Mouse (Mus musculus) bone marrow, adult 2 months (tissue): ENCODE data around the gene Nup205. TPM values are rescaled to one million over a fixed set of nuclear protein-coding genes. Genes with fewer than 3 reads are reported as not detected.
"Not testable (repeated sequence)": the region's sequence is repeated elsewhere in the genome, so short reads cannot be mapped to it uniquely, and the experiment has no call there.

ENCODE experiments used
- H3K27ac ChIP-seq: fragments of 200-500 bp; 2 replicates; pipeline ENCODE4 v1.5.1; 2012; ENCODE audit warnings: low read depth, mild to moderate bottlenecking, control low read depth, inconsistent platforms, low read length; ENCODE audit not compliant: control insufficient read depth, poor library complexity, insufficient read depth
- H3K4me1 ChIP-seq: fragments of 200-500 bp; 2 replicates; pipeline ENCODE4 v1.6.1; 2011; ENCODE audit warnings: low read length; ENCODE audit not compliant: control insufficient read depth, insufficient read depth
- H3K4me3 ChIP-seq: fragments of 200-500 bp; replicated peaks from 2 replicates; pipeline ENCODE3; 2011; ENCODE audit warnings: mild to moderate bottlenecking, low read depth, low read length, control low read depth; ENCODE audit not compliant: control insufficient read depth
- CTCF ChIP-seq: fragments of 200-500 bp; IDR thresholded peaks from 2 replicates; pipeline ENCODE4 v1.5.1; 2011; ENCODE audit warnings: low read length, control low read depth; ENCODE audit not compliant: control insufficient read depth, insufficient read depth
- POLR2A ChIP-seq: fragments of 200-500 bp; IDR thresholded peaks from 2 replicates; pipeline ENCODE4 v1.6.1; 2011; ENCODE audit warnings: low read depth, mild to moderate bottlenecking, control low read depth, low read length, borderline replicate concordance; ENCODE audit not compliant: control insufficient read depth
- WGBS: fragments of 180-500 bp; shearing (Covaris S2); methylation state at CpG from one replicate; pipeline ENCODE4 v1.1.7; 2018; 5-methylcytosine and 5-hydroxymethylcytosine counted together
- polyA plus RNA-seq: library from polyadenylated mRNA; stranded (reverse); fragments of >200 nt; gene quantifications from 2 replicates; pipeline ENCODE4 v1.2.4, GENCODE M21; 2011; ENCODE audit warnings: low replicate concordance; ENCODE audit not compliant: missing spikeins, insufficient read depth, insufficient read length

The Nup205 gene
- polyA plus RNA-seq, 1 experiment = 19.0 TPM

GRCm38 (mm10) chr6:35147726-35148422, 29.3 kb upstream of the Nup205 start:
- peaks cover 2% of the 10 kb centered on the region; the same call in 1 of the 2 replicates for H3K4me1 ChIP-seq
- TF ChIP-seq CTCF (no peak), POLR2A (no peak)
- H3K4me3 ChIP-seq = no peak overlapping the region
- 65% methylated on average over 3 of the region's 3 CpGs for WGBS
- no peak overlapping the region for H3K27ac ChIP-seq

DNA sequence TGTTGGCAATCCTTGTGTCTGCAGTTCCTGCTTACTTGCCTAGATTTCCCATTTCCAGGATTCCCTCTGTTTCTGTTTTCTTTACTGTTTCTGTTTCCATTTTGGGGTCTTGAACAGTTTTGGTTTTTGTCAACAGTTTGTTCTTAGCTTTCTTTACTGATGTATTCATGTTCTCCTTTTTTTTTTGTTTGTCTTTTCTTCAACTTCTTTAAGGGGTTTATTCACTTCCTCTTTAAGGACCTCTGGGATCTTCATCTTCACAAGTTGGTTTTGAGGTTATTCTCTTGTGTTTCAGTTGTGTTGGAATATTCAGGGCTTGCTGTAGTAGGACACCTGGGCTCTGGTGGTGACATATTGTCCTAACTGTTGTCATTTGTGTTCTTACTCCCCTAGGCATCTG, 22.7 kb upstream of the Nup205 start:
- Histone ChIP-seq H3K4me3 (no peak overlapping the region), H3K4me1 (no peaks in the 10 kb centered on the region; the same call in 1 of the 2 replicates), H3K27ac (no peak overlapping the region)
- TF ChIP-seq POLR2A (no peak), CTCF (no peak)

- no peak overlapping the region for H3K4me3 ChIP-seq
- H3K4me1 ChIP-seq = no peaks in the 10 kb centered on the region
- no peak for TF ChIP-seq POLR2A
- no peak for TF ChIP-seq CTCF
- WGBS = 72% methylated on average over 4 of the region's 4 CpGs
- no peak overlapping the region for H3K27ac ChIP-seq
These were observed 8.0 kb upstream of the Nup205 start for GRCm38 (mm10) chr6:35169250-35169649.

GRCm38 (mm10) chr6:35172028-35172427, 5.2 kb upstream of the Nup205 start:
- not testable (repeated sequence) for H3K27ac ChIP-seq, H3K4me1 ChIP-seq, H3K4me3 ChIP-seq
- WGBS = 60% methylated on average over 3 of the region's 3 CpGs

GRCm38 (mm10) chr6:35173181-35173580, 4.0 kb upstream of the Nup205 start:
- TF ChIP-seq POLR2A (no peak), CTCF (no peak)
- H3K4me1 ChIP-seq = no peaks in the 10 kb centered on the region
- 75% methylated on average over 4 of the region's 4 CpGs for WGBS
- H3K4me3 ChIP-seq = no peak overlapping the region
- no peak overlapping the region for H3K27ac ChIP-seq

- Histone ChIP-seq H3K4me3 (peak overlapping the region; percentile 100), H3K27ac (peak overlapping the region; percentile 100), H3K4me1 (no peaks in the 10 kb centered on the region)
- under 1% methylated on average over 68 of the region's 69 CpGs for WGBS
- TF ChIP-seq CTCF (no peak), POLR2A (no peak)
These were observed 540 bp downstream of the Nup205 start for GRCm38 (mm10) chr6:35177650-35178272.

GRCm38 (mm10) chr6:35179299-35179698, 2.1 kb downstream of the Nup205 start:
- H3K4me3 ChIP-seq, H3K27ac ChIP-seq, H3K4me1 ChIP-seq: not testable (repeated sequence)
- 94% methylated on average over 3 of the region's 3 CpGs for WGBS

DNA sequence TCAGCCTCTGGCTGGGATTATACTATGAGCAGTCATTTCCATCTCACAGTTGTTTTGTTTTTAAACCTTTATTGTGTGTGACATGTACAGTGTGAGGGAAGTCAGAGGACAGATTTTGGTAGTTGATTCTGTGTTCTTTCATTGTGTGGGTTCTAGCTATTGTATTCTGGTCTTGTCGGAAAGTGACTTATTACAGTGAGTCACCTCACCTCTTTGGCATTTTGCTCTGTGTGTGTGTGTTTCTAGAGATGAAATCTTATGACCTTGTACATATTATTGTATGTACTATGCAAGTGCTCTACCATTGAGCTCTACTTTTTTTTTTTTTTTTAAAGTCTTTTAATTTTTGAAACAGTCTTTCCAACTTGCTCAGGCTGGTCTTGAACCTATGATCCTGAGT, 7.6 kb downstream of the Nup205 start:
- WGBS = 96% methylated on average over 1 of the region's 1 CpGs
- TF ChIP-seq POLR2A (no peak), CTCF (no peak)
- H3K27ac ChIP-seq = no peak overlapping the region

DNA sequence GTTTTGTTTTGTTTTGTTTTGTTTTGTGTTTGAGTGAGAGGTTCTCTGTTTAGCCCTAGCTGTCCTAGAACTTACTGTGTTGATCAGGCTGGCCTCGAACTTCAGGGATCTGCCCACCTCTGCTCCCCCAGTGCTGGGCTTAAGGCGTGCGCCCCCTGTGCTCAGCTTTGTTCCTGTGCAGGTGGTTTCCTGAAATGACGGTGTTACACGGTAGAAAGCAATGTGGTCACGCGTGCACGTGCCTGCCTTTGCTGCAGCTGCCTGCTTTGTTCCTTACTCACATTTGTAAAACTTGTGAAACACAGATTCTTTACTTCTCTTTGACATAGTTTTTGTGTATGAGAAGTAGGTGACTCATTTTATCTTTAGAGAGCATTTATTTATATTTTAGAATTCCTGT, 14.0 kb downstream of the Nup205 start:
- TF ChIP-seq CTCF (no peak), POLR2A (no peak)
- Histone ChIP-seq H3K27ac (no peak overlapping the region), H3K4me3 (no peak overlapping the region), H3K4me1 (no peaks in the 10 kb centered on the region)
- 58% methylated on average over 8 of the region's 8 CpGs for WGBS

More for the DNA sequence above, 7.6 kb downstream of the Nup205 start:
- Histone ChIP-seq H3K4me1 (no peaks in the 10 kb centered on the region), H3K4me3 (no peak overlapping the region)
